Mouse (Mus musculus): ENCODE results near the gene Pifo. TPM values are rescaled to one million over a fixed set of nuclear protein-coding genes. Genes with fewer than 3 reads are reported as not detected.
"Not testable (repeated sequence)": the region's sequence is repeated elsewhere in the genome, so short reads cannot be mapped to it uniquely, and the experiment has no call there.

Gene Pifo
- polyA plus RNA-seq, 1 experiment from 2014 or later: 35.0 TPM

- no peak for ATAC-seq (ENCODE audit: insufficient number of reproducible peaks, low FRiP score, low TSS enrichment, low read depth)
- Histone ChIP-seq H3K27ac (replicated peaks) (no peak overlapping the region), H3K36me3 (no peaks in the 10 kb centered on the region), H3K4me3 (replicated peaks) (no peak overlapping the region), H3K4me2 (replicated peaks) (no peak overlapping the region), H3K9me3 (replicated peaks) (no peaks in the 10 kb centered on the region), H3K9ac (no peak overlapping the region), H3K4me1 (no peaks in the 10 kb centered on the region; the same call in 1 of the 2 replicates), H3K27me3 (no peaks in the 10 kb centered on the region)
- 15% methylated on average over 4 of the region's 4 CpGs for WGBS
Observed at GRCm38 (mm10) chr3:105991653-105992283, 22.7 kb downstream of the Pifo start.

DNA sequence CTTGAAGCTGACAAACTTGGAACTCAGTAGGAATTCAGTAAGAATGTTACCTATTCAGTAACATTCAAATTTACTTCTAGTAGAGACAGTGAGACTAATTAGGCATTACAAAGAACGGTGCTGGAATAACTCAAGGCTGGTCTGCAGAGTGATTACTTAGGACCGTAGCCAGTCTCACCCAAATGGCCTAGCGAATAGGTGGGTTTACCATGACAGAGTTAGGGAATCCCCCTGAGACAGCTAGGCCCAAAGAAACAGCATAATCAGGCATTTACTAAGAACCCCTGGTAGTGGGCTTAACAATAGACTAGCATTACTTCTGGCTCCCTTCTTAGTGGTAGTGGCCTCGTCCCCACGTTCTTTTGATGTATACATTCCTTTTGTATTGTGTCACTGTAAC, 24.8 kb downstream of the Pifo start:
- H3K9me3 ChIP-seq (replicated peaks); H3K4me2 ChIP-seq (replicated peaks); H3K36me3 ChIP-seq; H3K27ac ChIP-seq (replicated peaks); H3K4me3 ChIP-seq (replicated peaks); H3K27me3 ChIP-seq; H3K9ac ChIP-seq; H3K4me1 ChIP-seq; ATAC-seq (ENCODE audit: insufficient number of reproducible peaks, low FRiP score, low TSS enrichment, low read depth): not testable (repeated sequence)
- WGBS: 47% methylated on average over 5 of the region's 5 CpGs

DNA sequence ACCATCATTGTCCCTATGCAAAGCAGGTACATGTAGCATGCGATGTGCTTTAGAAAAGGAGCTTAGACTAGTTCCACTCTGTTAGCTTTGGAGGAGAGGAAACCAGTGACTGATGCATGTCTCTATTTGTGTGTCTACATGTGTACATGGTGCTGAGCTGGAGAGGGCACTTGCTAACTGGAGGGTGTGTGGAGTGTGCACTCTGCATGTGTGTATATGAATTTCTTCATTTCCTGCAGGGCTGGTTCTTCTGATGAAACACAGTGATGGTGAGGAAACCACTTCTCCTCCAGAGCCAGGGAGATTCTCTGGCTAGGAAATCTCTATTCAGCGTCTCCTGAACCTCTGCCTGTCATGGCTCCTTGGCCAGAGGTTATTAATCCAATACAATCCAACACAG, 40.3 kb downstream of the Pifo start:
- no peak overlapping the region for H3K4me2 ChIP-seq (replicated peaks)
- H3K27ac ChIP-seq (replicated peaks): no peak overlapping the region
- peaks cover 14% of the 10 kb centered on the region for H3K36me3 ChIP-seq
- H3K9me3 ChIP-seq (replicated peaks): no peaks in the 10 kb centered on the region
- H3K4me3 ChIP-seq (replicated peaks): no peak overlapping the region
- H3K9ac ChIP-seq: no peak overlapping the region
- 82% methylated on average over 2 of the region's 2 CpGs for WGBS
- ATAC-seq (ENCODE audit: insufficient number of reproducible peaks, low FRiP score, low TSS enrichment, low read depth): no peak
- H3K27me3 ChIP-seq: no peaks in the 10 kb centered on the region
- H3K4me1 ChIP-seq: no peaks in the 10 kb centered on the region

DNA sequence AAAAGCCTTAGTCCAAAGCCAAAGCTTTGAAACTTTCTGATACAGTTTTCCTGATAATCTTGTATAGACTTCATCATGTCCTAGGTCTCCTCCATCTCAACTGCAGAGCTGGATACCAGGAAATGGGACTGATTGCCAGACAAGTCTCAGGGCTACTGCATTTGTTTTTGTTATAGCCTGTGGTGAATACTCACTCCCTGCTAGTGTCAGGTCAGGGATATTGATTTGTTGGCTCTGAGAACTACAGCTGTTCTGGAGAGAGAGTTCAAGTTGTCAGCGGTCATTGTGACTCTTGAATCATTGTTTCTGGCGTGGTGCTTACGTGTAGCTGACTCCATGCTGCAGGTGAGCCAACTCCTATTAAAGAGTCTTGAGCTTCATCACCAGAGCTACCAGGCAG, 41.0 kb downstream of the Pifo start, which contains the start of gene Ovgp1:
Gene Ovgp1 (plus strand): TSS at position 301 of the 400 bp plus-strand sequence.
- no peaks in the 10 kb centered on the region for H3K4me1 ChIP-seq
- no peak within 1 kb of the TSS for H3K27ac ChIP-seq (replicated peaks)
- H3K9ac ChIP-seq: no peak within 1 kb of the TSS
- no peak within 1 kb of the TSS for H3K4me3 ChIP-seq (replicated peaks)
- H3K4me2 ChIP-seq (replicated peaks): no peak within 1 kb of the TSS
- no peak for ATAC-seq (ENCODE audit: insufficient number of reproducible peaks, low FRiP score, low TSS enrichment, low read depth)
- no peaks in the 10 kb centered on the region for H3K9me3 ChIP-seq (replicated peaks)
- 92% methylated on average over 3 of the region's 3 CpGs for WGBS
- no peaks in the 10 kb centered on the region for H3K27me3 ChIP-seq
- peaks cover 21% of the 10 kb centered on the region for H3K36me3 ChIP-seq

GRCm38 (mm10) chr3:105971831-105972446, 42.5 kb downstream of the Pifo start:
- Histone ChIP-seq H3K4me3 (replicated peaks) (no peak overlapping the region), H3K4me2 (replicated peaks) (no peak overlapping the region), H3K27ac (replicated peaks) (no peak overlapping the region), H3K36me3 (peaks cover 35% of the 10 kb centered on the region), H3K9ac (no peak overlapping the region), H3K9me3 (replicated peaks) (no peaks in the 10 kb centered on the region), H3K4me1 (no peaks in the 10 kb centered on the region), H3K27me3 (no peaks in the 10 kb centered on the region)
- no peak for ATAC-seq (ENCODE audit: insufficient number of reproducible peaks, low FRiP score, low TSS enrichment, low read depth)
- 79% methylated on average over 5 of the region's 5 CpGs for WGBS

DNA sequence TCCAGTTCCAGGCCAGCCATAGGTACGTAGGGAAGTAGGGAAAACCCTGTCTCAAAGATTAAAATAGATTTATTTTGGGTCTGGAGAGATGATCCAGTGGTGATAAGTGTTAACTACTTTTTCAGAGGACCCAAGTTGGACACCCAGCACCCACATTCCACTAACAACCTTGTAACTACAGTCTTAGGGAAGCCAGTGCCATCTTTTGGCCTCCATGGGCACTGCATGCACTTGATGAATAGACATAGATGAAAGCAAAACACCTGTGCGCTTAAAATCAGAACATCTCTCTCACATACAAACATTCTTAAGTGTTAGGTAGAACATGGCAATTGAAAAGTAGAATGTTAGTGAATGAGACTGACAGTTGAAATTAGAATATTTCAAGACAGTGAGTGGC, 53.7 kb downstream of the Pifo start:
- Histone ChIP-seq H3K9ac (no peak overlapping the region), H3K27me3 (no peaks in the 10 kb centered on the region)

GRCm38 (mm10) chr3:105959999-105960398, 54.4 kb downstream of the Pifo start, which contains the start of gene Atp5f1:
TSS of gene Atp5f1 (minus strand) at chr3:105960099.
- Histone ChIP-seq H3K9ac (peak within 1 kb of the TSS; percentile 97), H3K4me2 (replicated peaks) (peak within 1 kb of the TSS; percentile 85), H3K27ac (replicated peaks) (peak within 1 kb of the TSS; percentile 92), H3K36me3 (peaks cover 45% of the 10 kb centered on the region), H3K27me3 (no peaks in the 10 kb centered on the region), H3K4me3 (replicated peaks) (peak within 1 kb of the TSS; percentile 94), H3K4me1 (peaks cover 26% of the 10 kb centered on the region), H3K9me3 (replicated peaks) (no peaks in the 10 kb centered on the region)
- WGBS: 2% methylated on average over 6 of the region's 6 CpGs
- ATAC-seq (ENCODE audit: insufficient number of reproducible peaks, low FRiP score, low TSS enrichment, low read depth): no peak

More for the DNA sequence above, 53.7 kb downstream of the Pifo start:
- H3K36me3 ChIP-seq: peaks cover 52% of the 10 kb centered on the region
- no peak overlapping the region for H3K27ac ChIP-seq (replicated peaks)
- peaks cover 26% of the 10 kb centered on the region for H3K4me1 ChIP-seq
- ATAC-seq (ENCODE audit: insufficient number of reproducible peaks, low FRiP score, low TSS enrichment, low read depth): no peak
- 88% methylated on average over 2 of the region's 2 CpGs for WGBS
- no peaks in the 10 kb centered on the region for H3K9me3 ChIP-seq (replicated peaks)
- H3K4me3 ChIP-seq (replicated peaks): peak overlapping the region; percentile 94
- peak overlapping the region; percentile 85 for H3K4me2 ChIP-seq (replicated peaks)

GRCm38 (mm10) chr3:105959585-105959984, 54.9 kb downstream of the Pifo start:
- peaks cover 44% of the 10 kb centered on the region for H3K36me3 ChIP-seq
- WGBS: 0% methylated on average over 26 of the region's 26 CpGs
- peak overlapping the region; percentile 74 for H3K27ac ChIP-seq (replicated peaks)

DNA sequence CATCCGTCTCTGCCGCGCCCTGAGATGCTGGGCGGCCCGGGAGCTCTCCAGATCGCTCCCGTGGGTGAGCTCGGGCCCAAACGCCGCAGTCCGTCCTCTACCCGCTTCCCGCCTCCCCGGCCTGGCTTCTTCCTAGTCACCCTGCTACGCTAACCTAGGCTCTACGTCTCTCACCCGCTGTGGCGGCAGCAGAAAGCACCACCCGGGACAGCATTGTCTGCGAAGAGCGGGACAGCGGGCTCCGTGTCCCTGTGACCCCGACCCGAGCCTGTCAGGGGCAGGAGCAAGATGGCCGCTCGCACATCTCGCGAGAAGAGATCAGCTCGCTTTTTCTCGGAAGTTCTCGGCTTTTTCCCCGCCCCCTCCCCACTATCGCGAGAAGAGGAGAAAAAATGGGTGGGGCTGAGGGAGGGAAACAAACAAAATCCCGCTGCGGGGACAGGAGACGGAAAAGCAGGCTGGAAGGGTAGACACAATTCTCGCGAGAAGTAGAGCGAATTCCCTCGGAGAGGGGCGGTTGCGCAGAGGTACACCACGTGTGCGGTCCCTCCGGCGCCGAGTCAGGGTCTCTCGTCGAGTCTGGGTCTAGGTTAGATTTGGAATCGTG, 55.4 kb downstream of the Pifo start, which contains the start of gene Wdr77:
Gene Wdr77 (plus strand): TSS at position 396 of the 607 bp plus-strand sequence.
- peak within 1 kb of the TSS; percentile 97 for H3K9ac ChIP-seq
- H3K9me3 ChIP-seq (replicated peaks): no peaks in the 10 kb centered on the region
- H3K27ac ChIP-seq (replicated peaks): peak within 1 kb of the TSS; percentile 92
- no peaks in the 10 kb centered on the region for H3K27me3 ChIP-seq
- H3K4me3 ChIP-seq (replicated peaks): peak within 1 kb of the TSS; percentile 94
- ATAC-seq (ENCODE audit: insufficient number of reproducible peaks, low FRiP score, low TSS enrichment, low read depth): peak; percentile 97
- peak within 1 kb of the TSS; percentile 85 for H3K4me2 ChIP-seq (replicated peaks)
- under 1% methylated on average over 52 of the region's 52 CpGs for WGBS
- peaks cover 26% of the 10 kb centered on the region for H3K4me1 ChIP-seq
- H3K36me3 ChIP-seq: peaks cover 39% of the 10 kb centered on the region

More at GRCm38 (mm10) chr3:105959585-105959984, 54.9 kb downstream of the Pifo start:
- Histone ChIP-seq H3K4me1 (peaks cover 26% of the 10 kb centered on the region), H3K9ac (peak overlapping the region; percentile 89), H3K9me3 (replicated peaks) (no peaks in the 10 kb centered on the region), H3K4me2 (replicated peaks) (peak overlapping the region; percentile 85), H3K27me3 (no peaks in the 10 kb centered on the region), H3K4me3 (replicated peaks) (peak overlapping the region; percentile 94)
- ATAC-seq (ENCODE audit: insufficient number of reproducible peaks, low FRiP score, low TSS enrichment, low read depth): peak; percentile 53

GRCm38 (mm10) chr3:105958204-105958603, 56.2 kb downstream of the Pifo start:
- H3K36me3 ChIP-seq: peaks cover 36% of the 10 kb centered on the region
- H3K4me1 ChIP-seq: peaks cover 26% of the 10 kb centered on the region
- H3K9me3 ChIP-seq (replicated peaks): no peaks in the 10 kb centered on the region
- peak overlapping the region; percentile 71 for H3K4me2 ChIP-seq (replicated peaks)
- ATAC-seq (ENCODE audit: insufficient number of reproducible peaks, low FRiP score, low TSS enrichment, low read depth): no peak
- peak overlapping the region; percentile 97 for H3K9ac ChIP-seq
- H3K4me3 ChIP-seq (replicated peaks): peak overlapping the region; percentile 94
- WGBS: 39% methylated on average over 5 of the region's 5 CpGs
- H3K27me3 ChIP-seq: no peaks in the 10 kb centered on the region
- H3K27ac ChIP-seq (replicated peaks): no peak overlapping the region

DNA sequence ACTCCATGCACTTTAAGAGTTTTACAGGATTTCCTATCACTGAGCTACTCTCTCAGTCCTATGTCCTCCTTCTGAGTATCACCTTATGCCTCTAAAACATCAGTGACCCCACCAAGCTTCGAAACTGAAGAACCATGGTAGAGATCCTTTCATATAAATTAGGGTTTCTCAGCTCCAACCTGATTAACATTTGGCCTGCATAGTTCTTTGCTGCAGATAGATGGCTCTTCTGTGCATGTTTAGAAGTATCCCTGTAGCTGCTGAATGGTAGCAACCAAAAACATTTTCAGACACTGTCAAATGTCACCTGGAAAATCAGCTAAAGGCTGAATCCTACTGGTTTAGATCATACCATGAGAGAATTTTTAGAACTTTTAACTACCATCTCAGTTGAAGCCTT, 57.2 kb downstream of the Pifo start:
- Histone ChIP-seq H3K36me3 (peaks cover 35% of the 10 kb centered on the region), H3K9ac (no peak overlapping the region), H3K27ac (replicated peaks) (no peak overlapping the region), H3K4me2 (replicated peaks) (no peak overlapping the region), H3K4me1 (peaks cover 26% of the 10 kb centered on the region), H3K27me3 (no peaks in the 10 kb centered on the region), H3K4me3 (replicated peaks) (peak overlapping the region; percentile 94; the same call in 1 of the 2 replicates), H3K9me3 (replicated peaks) (no peaks in the 10 kb centered on the region)
- WGBS: 98% methylated on average over 1 of the region's 1 CpGs
- no peak for ATAC-seq (ENCODE audit: insufficient number of reproducible peaks, low FRiP score, low TSS enrichment, low read depth)
